Mouse (Mus musculus) bone marrow macrophage, adult 2 months (primary cell): ENCODE measurements around the gene Akr1cl.

ENCODE experiments used
- CTCF ChIP-seq: IDR thresholded peaks from 2 replicates; pipeline ENCODE4 v1.5.1; 2012; ENCODE audit warnings: low read depth, mild to moderate bottlenecking, low read length, moderate library complexity
- POLR2A ChIP-seq: IDR thresholded peaks from 2 replicates; pipeline ENCODE4 v1.6.1; 2012; ENCODE audit warnings: mild to moderate bottlenecking, low read depth, low read length, borderline replicate concordance

DNA sequence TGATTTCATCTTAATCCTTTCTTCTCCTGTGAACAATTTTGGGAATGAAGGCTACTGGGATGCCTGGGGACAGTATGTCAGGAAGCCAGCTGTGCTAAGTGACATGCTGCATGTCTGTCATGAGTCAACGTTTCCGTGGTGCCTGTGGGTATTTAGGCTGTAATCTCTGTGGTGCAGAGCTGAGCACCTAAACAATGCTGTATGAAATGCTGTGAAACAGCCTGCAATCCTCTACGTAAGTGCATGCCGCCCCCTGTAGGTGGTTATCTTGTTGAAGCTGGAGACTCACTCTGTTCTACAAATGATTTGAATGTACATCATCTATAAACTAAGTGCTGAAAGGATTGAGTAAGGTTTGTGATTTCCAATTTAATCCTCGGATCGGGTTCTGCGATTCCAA lies 46.4 kb downstream of the Akr1cl start:
- TF ChIP-seq POLR2A (no peak), CTCF (no peak)
